ENCODE assay signal across 9 mouse cellular contexts in genomic region chr11:72050895-72051858, GRCm38 (mm10). TPM values are rescaled to one million over a fixed set of nuclear protein-coding genes. Genes with fewer than 3 reads are reported as not detected.
A peak's percentile ranks its signal among the peaks of the same experiment; 100 is the strongest.
DNase-seq lines count a peak whose midpoint lies in the region; ATAC-seq lines count a peak whose summit lies in the region.
"Had no signal": no experiment of that assay in that cellular context is flagged by ENCODE, and none has a peak within 500 bp of the region (broad histone marks: within the 10 kb centered on the region; RNA-seq: fewer than 3 reads in every experiment).

No protein-coding gene starts in this region.

- peak; percentile 55 to 65 for DNase-seq in left cerebral cortex, adult 18-20 months (ENCODE audit: low spot score in 2 of 2)
- no peak for DNase-seq in left cerebral cortex, adult 11 months (ENCODE audit: low spot score)
- peak; percentile 63 for DNase-seq in embryo, embryonic 10 days (ENCODE audit: low spot score)
- peak; percentile 63 for DNase-seq in frontal cortex, postnatal 36 days (ENCODE audit: low spot score in 2 of 2)
- DNase-seq in left cerebral cortex, postnatal 4 days = peak; percentile 73
- DNase-seq in yolk sac, embryonic 10.5 days (ENCODE audit: low spot score) = no peak
- DNase-seq in ovary, adult 18-20 months (ENCODE audit: low spot score) = no peak

- no peaks in the 10 kb centered on the region for H3K9me3 ChIP-seq in neural tube, embryonic 14.5 days (ENCODE audit: control insufficient read depth, low read length)

- intact Hi-C loops in left cerebral cortex, postnatal 4 days (cut with DNase I) = loop anchor here (5.0 kb wide), 3 partner anchors 91 to 156 kb away; partner anchors contain the start of genes 4933427D14Rik, Gm43951 and Txndc17

- H3K4me2 ChIP-seq in neural tube, embryonic 14.5 days (ENCODE audit: low read depth, low read length) = peak overlapping the region; percentile 74

- no peaks in the 10 kb centered on the region for H3K27me3 ChIP-seq in neural tube, embryonic 14.5 days (ENCODE audit: control insufficient read depth, insufficient read depth, low read length)

- peak; percentile 67 for ATAC-seq in neural tube, embryonic 14.5 days (ENCODE audit: low read depth)

- peak overlapping the region; percentile 30 for H3K27ac ChIP-seq in neural tube, embryonic 14.5 days (ENCODE audit: low read depth, low read length)

- peak overlapping the region; percentile 43 for H3K4me3 ChIP-seq in neural tube, embryonic 14.5 days (ENCODE audit: low read depth, low read length)

- 2% methylated on average over 45 of the region's 45 CpGs for WGBS in neural tube, embryonic 14.5 days

- H3K36me3 ChIP-seq in neural tube, embryonic 14.5 days (ENCODE audit: control insufficient read depth, insufficient read depth, low read length) = no peaks in the 10 kb centered on the region

- H3K4me1 ChIP-seq in neural tube, embryonic 14.5 days (ENCODE audit: control insufficient read depth, insufficient read depth, low read length) = peaks cover 7% of the 10 kb centered on the region

- peak overlapping the region; percentile 69 for H3K9ac ChIP-seq in neural tube, embryonic 14.5 days (replicated peaks; ENCODE audit: low read depth, low read length)

RNA-seq across cellular contexts. Expression of gene Pimreg, which starts 9.3 kb away (rescaled TPM):
- not detected for total RNA-seq in left cerebral cortex, adult 18-20 months (2021)
- total RNA-seq in left cerebral cortex, postnatal 4 days (2021) = 1 to 10 TPM; 9.3 to 9.7 TPM
- 10.9 and 16.3 TPM in 2 replicates for polyA plus RNA-seq in neural tube, embryonic 14.5 days (2014; fragmentation: Nextera tagmentation; extraction: Ambion mirVana)
- total RNA-seq: neutrophil, adult 5-6 weeks had no signal

RNA-seq across cellular contexts. Expression of gene Aipl1, which starts 13.9 kb away (rescaled TPM):
- not detected for total RNA-seq in left cerebral cortex, adult 18-20 months (2021)
- total RNA-seq in left cerebral cortex, postnatal 4 days (2021) = under 1 TPM; 0.14 to 0.26 TPM
- 0.18 and 0.20 TPM in 2 replicates for polyA plus RNA-seq in neural tube, embryonic 14.5 days (2014; fragmentation: Nextera tagmentation; extraction: Ambion mirVana)
- total RNA-seq: neutrophil, adult 5-6 weeks had no signal

Comparison
In these comparisons a context has a peak if more than half of its experiments do, and no peak if none do; other contexts are left out.
1. DNase-seq: peak in left cerebral cortex, adult 18-20 months (2 of 2), embryo, embryonic 10 days (single experiment), frontal cortex, postnatal 36 days (2 of 2) and left cerebral cortex, postnatal 4 days (single experiment); none in left cerebral cortex, adult 11 months (single experiment), yolk sac, embryonic 10.5 days (single experiment) and ovary, adult 18-20 months (single experiment).
2. RNA of gene Pimreg, which starts 9.3 kb away (total RNA-seq): 9.3 to 9.7 TPM in left cerebral cortex, postnatal 4 days; not detected in left cerebral cortex, adult 18-20 months; every median in the first group is over 4 times any median in the second.